Mouse (Mus musculus) layer of hippocampus, postnatal 10 days (tissue): ENCODE measurements around the gene Nphp1. TPM values are rescaled to one million over a fixed set of nuclear protein-coding genes. Genes with fewer than 3 reads are reported as not detected.
A peak's percentile ranks its signal among the peaks of the same experiment; 100 is the strongest.

Experiments
- DNase-seq, 2 experiments: peaks; one replicate each; pipeline ENCODE4 v3.0.0; 2021; ENCODE audit warnings: low spot score in 2 of 2
- long read RNA-seq: library from polyadenylated mRNA; stranded (forward); transcript quantifications from one replicate; pipeline ENCODE4 v2.0.0, GENCODE M21; 2023
- total RNA-seq, 2 experiments: library from RNA; stranded (reverse); gene quantifications; 2 replicates each; pipeline ENCODE4 v1.2.3; 2021

The Nphp1 gene
- 10 to 100 TPM; 16.6 to 19.5 TPM for total RNA-seq
- long read RNA-seq, transcript Nphp1-202 (20 exons, 2,296 nt): major isoform, 10 of 27 reads
- long read RNA-seq, transcript Nphp1-201 (20 exons, 2,260 nt): minor isoform, 5 of 27 reads
- long read RNA-seq, partial matches to known transcripts: 3 of 27 reads
- long read RNA-seq, other reads (novel, unspliced or antisense): 9 of 27 reads

DNA sequence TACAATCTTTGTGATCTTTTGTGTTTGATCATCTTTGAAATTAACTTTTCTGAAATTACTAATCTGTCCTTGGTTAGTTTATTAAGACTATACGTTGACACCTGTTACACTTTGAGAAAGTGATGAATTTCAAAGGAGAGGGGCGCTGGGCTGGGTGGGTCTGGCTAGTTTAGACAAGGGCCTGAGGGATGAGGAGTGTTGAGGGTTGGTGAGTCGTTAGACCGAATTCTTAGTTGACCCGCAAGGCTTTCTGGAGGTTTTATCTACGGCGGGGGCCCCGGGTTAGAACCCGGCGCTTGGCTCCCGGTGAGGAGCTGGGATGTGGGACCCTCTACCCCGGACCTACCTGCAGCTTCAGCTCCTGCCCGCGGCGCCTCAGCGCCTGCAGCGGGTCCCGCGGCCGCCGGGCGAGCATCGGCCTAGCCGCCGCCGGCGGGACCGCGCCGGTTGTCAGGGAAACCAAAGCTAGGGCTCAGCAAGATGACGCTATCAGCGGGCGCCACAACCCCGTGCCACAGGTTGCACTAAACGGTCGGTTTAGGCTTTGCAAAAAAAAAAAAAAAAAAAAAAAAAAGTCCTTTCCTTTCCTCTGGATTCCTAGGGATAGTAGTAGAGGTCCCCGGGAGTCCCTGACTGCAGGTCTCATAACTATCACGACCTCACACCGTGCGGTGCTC lies at the start of gene Nphp1:
TSS of gene Nphp1 (minus strand) at position 458 of the 677 bp plus-strand sequence.
- peak; percentile 84 to 86 for DNase-seq

DNA sequence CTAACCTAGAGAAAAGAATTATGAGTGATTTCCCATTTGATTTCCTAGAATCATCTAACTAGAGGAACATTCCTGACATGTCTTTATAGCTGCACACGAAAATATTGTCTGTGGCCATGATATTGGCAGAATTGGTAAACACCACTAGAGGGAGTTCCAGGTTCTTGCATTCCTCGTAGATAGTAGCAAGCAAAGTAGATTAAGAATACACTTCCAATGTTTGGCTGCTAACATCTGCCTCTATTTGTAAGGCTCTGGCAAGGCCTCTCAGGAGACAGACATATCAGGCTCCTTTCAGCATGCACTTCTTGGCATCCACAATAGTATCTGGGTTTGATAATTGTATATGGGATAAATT lies 44.1 kb upstream of the Nphp1 start:
- no peak for DNase-seq

DNA sequence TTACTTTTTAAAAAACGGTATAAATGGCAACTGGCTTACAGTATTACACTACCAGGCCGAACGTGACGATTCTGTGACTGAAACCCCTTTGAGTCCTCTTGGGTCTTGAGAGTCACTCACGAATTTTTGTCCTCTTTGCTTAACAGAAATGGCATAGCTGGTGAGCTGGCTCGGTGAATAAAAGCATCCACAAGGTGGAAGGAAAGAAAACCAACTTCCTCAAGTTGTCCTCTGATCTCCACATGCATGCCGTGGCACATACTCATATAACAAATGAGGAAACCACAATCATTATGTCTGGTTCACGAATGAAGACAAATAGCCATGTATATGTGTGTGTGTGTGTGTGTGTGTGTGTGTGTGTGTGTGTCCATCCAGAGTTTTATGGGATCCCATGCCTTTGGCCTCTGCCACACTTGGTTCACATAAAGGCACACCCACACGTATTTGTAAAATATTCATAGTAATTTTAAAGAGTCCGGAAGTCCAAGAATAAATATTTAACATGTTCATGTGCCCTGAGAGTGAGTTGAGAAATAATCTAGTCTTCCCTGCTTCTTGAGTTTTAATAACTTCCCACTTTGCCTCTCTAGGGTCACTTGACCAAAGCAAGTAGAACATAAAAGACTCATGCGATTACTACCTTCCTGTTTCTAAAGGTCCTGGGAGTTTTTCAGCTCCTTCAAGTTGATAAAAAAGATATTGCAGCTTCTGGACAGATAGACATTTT lies 43.6 kb upstream of the Nphp1 start:
- DNase-seq: no peak

DNA sequence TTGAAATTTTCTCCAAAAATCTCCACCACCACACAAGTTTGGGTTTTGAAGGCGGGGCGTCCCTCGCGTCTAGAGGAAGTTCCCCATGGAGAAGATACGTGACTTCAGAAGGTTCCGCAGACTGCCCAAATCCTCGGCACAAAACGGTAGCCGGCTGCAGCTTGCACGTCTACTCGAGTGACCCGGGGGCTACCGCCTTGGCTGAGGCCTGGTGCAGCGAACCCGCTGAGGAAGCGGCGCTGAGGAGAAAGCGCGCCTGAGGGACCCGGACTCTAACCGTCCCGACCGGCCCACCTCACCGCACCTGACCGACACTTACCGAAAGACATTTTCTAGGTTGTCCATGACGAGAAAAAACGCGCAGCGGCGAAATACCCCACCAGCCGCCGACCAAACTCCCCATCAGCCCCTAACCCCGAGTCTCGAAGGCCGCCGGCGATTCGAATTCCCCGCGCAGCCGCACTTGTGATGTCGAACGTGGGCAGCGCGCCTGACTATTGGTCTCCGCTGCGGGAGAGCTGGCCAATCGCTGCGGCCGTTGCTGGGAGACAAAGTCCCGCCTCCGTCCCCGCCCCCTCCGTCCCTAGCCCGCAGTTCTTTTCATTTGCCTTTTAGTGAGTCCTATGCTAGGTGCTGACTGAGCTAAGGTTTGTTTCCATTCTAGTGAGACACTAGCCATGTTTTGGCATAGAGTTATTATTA lies 42.9 kb upstream of the Nphp1 start, which contains the start of gene Bub1:
TSS of gene Bub1 (minus strand) at position 465 of the 702 bp plus-strand sequence.
- peak; percentile 95 to 96 for DNase-seq

DNA sequence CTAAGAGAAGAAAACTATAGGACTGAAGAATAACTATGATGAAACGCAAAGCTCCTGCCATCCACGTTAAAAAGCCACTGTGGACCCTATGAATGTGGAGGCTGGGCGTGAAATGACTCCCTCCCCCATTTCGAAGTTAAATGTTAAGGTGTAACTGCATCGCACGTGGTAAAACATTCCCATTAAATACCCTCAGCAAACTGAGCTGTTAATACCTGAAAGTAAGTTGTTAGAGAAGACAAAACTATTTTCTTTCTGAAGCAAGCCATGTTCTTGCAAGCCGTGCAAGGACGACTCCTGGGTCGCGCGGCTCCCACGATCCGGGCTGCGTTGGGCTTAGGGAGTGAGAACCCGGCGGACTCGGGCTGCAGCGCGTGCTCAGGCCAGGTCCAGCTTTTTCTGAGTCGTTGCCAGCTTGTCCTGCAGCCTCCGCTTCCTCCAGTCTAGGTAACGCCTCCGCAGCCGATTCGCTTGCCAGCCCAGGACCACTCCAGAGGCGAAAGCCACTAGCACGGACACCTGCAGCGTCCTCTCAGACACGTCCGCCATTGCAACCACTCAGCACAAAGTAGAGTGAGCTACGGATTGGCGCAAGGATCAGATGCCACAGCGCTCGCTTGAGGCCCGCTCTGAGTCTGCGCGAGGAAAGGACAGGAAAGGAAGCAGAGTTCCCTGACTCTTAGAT lies 3.4 kb upstream of the Nphp1 start, which contains the start of gene Mtln:
TSS of gene Mtln (minus strand) at position 570 of the 685 bp plus-strand sequence.
- peak; percentile 82 to 87 for DNase-seq

DNA sequence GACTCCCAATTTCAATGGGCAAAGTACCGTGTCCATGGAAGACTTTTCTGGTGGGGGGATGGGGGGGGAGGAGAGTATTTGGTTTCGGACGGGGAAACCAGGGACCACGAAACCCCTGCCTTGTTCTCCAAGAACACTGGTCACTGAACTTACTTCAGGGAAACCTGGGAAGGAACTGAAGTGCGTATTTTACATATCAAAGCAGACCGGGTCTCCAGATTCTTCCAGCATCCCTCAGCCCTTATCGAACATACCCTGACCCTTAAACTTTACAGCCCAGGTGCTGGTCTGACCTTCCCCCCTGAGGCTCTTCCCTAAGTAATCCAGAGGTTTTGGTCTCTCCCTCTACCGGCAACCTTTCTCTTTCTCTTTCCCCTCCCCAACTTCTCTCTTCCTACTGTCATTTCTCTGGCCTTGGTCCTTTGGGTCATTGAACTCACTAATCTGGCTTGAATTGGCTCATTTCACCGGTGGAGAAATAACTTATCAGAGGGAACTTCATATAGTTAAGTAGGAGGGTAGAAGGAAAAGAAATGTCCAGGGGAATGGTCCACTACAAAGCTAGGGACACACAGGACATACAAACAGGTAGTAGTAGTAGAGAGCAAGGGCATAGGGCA lies 1.1 kb upstream of the Nphp1 start:
- DNase-seq: no peak

DNA sequence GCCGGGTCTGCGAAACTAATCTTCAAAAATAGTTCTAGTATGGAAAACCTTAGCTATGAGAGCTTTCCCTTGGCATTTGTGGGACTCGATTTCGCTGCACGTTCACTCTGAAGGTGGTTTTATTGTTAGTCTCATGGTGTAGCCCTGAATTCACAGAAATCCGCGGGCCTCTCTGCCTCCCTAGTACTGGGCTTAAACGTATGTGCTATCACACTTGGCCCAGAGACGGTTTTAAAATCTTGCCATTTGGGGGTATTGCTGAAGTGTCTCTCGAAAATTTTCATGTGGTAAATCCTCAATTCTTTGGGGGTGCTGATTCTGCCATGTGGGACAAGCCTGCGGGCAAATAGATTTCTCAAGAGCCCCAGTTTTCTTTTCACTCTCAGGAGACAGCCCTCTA lies 441 bp upstream of the Nphp1 start:
- peak in 1 of 2 experiments; percentile 19 for DNase-seq

DNA sequence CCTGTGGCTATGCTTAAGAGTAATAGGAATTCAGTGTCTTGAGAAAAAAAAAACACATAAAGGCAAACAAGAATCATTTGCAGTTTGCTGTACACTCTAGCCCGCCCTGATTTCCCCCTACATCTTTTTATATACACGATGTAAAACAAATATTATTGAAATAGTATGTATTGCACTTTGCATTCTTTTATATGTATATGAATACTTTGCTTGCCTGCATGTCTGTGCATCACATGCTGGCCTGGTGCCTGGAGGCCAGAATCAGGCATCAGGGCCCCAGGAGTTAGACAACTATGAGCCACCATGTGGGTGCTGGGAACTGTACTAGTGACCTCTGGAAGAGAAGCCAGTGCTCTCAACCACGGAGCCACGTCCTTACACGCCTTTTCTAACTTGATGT lies 1.5 kb downstream of the Nphp1 start:
- DNase-seq: no peak

DNA sequence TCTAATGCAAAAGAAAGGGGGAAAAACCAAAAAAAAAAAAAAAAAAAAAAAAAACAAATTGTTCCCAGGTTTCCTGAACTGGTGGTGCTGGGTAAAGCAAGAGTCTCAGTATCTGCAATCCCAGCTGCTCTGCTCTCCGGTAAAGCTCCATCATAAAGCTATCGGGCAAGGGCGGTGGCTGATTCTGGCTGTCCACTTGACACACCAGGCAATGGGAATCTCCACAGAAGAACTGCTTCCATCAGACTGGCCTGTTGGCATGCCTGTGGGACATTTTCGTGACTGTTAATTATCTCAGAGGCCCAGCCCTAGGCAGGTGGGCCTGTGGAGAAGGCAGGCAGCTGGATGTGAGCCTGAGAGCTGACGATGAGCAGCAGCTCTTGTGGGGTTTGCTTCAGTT lies 10.2 kb downstream of the Nphp1 start:
- no peak for DNase-seq

DNA sequence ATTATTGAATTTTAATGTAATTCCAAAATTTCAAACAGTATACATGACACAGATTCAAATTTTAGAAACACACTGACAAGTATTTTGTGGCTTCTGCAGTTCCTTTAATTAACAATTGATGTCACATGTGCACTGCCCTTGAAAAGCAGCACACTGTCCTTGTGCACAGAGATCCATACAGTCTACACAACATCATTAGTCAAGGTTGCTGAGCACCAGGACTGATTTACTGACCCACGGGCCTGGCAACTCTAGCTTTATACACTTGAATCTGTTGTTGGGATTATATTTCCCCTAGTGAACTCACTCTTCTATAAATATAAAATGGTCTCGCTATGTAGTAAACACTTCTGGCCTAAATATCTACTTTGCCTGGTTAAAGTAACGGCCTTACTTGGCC lies 13.7 kb downstream of the Nphp1 start:
- DNase-seq: no peak

DNA sequence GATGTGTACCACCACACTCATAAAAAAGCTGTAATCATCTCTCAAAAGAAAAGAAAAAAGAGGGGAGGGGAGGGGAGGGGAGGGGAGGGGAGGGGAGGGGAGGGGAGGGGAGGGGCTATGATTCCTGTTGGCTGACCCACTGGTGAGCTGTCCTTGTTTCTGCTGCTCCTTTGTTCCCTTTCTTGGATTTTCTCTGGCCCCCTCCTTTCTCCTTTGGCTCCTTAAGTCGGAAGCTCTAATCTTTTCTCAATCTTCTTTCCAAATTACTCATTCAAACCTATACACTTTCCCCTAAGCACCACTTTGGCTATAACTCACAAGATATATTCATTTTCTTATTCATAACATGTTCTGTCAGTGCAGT lies 14.1 kb downstream of the Nphp1 start:
- DNase-seq: no peak

DNA sequence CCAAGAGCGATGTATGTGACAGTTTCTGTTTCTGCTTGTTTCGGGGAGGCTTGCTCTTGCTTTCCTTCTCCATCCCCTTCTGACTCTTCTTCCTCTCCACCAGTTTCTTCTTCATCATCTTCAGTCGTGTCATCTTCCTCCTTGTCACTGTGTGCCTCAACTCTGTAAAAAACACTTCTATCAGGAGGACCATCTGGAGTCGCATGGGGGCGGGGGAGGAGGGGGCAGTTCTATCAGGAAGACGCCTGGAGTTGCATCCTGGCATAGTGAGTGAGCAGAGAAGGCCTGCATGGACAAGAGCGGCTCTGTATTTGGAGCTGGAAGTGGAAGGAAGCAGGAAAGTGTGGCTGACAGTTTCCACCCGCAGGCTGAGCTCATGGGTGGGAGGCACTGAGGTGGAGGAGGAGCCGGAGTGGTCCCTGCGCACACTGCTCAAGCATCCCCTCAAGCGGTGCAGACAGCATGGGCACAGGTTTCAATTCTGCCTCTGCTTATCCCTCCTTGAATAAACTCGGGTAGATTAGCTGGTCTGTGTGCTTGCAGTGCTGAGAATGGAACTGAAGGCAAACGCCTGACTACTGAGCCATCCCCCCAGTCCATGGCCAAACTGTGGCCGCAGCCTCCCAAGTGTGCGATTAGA lies 14.6 kb downstream of the Nphp1 start:
- no peak for DNase-seq

DNA sequence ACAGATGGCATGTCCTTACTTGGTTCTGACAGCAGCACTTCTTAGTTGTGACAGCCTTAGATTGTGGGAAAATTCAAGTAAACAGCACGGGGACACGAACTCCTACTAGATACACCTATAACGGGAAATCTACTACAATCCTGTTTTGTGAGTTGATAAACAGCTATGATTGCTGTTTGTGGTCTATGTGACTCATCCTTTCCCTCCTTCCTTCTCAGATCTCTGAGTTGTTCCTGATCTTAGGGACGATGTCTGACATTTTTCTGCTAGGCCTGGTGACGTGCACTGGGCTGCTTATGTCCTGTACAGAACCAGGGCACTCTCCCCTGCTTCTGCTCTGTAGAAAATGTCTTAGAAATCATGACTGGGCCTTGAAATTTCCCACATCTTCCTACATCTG lies 27.1 kb downstream of the Nphp1 start:
- DNase-seq: no peak

DNA sequence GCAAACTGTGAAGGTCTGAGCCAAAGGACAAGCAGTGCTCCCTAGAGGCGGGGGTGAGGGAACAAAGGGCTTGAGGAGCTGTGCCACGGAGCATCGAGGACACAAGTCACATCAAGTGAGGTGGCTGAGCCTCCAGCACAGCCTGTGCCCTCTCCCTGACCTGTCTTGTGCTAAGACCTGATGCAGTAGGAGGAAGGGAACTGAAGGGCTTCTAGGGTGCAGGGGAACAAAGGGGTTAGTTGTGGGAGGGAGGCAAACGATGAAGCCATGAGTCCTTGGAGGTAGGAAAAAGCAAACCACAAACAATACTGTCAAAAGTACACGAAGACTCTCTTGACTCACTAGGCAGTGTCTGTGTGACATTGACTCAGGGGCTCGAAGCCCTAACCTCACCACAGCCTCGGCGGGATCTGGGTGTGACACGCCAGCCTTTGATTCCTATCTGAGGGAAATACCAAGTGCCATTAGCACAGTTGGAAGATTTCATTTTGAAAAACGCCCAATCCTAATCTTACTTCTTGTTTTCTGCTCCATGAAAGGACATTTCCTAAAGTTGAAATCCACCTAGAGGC lies 28.2 kb downstream of the Nphp1 start:
- DNase-seq: no peak

DNA sequence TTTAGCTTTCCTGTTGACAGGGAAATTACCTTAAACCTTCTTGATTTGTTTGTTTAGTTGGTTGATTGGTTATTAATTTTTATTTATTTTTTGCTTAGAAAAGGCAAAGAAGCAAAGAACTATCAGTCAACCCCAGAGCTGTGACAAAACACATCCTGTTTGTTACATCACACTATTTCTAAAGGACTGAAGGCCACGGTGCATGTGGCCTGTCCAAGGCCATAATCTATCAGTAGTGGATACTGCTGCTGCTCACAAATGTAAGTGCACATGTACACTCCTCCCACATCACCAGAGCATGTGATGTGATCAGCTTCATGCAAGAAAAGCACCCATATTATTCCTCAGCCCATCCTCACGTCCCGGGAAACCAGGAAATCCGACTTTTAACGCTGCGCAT lies 28.7 kb downstream of the Nphp1 start:
- no peak for DNase-seq

DNA sequence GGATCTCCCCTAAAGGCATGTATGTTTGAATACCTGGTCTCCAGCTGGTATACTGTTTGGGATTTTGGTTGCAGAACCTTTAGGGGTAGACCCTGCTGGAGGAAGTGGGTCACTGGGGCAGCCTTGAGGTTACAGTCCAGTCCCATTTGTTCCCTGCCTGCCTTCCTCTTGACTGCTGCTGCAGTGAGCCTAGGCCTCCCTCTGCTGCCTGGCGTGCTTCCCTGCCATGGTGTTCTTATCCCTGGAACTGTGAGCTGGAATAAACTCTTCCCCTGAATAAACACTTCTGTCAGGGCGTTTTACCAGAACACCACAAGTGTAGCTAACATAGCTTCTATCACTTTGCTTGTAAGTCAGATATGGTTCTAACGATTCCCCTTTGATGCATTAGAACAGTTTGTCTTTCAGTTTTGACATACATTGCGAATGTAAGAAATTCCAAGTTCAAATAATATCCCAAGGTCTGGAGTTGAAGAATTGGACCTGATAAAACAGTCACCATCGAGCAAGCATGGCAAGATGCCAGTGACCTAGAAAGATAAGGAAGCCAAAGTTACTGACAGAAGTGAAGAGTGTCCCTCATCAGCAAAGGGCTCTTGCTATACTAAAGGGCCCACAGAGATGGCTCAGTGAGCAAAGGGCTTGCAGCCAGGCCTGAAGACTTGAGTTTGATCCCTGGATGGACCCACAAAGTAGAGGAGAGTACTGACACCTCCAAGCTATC lies 29.4 kb downstream of the Nphp1 start:
- DNase-seq: no peak

DNA sequence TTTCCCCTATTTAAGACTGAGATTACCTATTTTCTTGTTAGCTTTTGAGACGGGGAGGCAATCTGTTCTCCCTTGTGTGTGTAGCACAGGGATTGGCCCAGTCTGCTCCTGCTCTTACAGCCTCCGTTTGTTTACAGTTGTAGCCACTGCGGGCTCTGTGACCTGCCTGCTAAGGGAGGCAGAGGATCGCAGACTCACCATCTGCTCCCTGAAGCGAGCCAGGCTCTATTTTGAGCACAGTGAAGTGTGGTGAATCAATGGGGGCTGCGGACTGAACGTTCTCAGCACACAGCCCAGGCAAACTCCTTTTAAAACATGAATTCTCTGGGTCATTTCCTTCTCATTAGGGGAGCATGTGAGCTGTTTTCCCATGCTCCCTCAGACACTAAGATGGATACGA lies 31.5 kb downstream of the Nphp1 start:
- DNase-seq: peak; percentile 45 to 54

DNA sequence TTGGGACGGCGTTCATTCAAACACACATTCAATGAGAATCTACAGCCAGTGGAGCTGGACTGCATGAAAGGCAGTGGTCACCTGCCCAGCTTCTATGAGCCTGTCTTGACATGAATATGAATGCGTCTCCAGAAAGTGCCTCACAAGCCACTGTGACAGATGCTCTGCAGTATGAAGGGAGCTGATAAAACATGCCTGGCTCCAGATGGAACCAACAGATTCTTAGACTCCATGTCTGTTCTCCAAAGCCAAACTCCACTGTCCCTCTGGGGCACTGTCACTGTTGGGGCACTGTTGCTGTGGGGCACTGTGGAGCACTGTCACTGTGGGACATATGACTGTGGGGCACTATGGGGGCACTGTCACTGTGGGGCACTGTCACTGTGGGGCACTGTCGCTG lies 34.6 kb downstream of the Nphp1 start:
- DNase-seq: no peak

DNA sequence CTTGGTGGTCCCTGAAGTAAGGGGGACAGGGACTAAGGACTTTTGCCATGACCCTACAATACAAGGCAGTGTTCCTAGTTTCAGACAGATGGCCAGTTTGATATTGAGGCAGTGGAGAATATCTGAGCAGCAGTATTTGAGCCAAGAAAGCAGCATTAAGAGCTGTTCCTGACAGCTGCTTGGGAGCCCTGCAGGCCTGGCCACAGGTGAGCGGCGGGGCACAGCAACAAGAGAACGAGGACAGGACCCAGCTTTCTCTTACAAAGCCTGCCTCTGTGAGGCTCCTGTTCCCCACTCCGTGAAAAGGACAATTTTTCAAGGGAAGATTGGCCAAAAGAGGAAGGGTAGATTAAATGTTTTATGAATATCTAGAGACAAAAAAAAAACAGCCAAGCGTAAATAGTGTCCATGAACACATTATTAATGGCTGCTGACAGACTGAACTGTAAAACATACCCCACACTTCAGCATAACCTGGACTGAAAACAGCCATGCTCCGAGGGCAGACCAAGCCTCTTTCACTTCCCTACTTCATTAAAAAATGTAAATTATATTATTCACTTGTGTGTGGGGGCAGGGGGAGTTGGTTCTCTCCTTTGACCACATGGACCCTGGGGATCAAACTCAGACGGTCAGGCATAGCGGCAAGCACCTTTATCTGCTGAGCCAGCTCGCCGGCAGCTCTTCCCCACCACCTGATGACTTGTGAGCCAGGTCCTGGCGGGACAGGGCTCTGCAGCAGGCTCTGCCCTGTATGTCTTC lies 36.7 kb downstream of the Nphp1 start:
- DNase-seq: no peak
